Mouse (Mus musculus): Measurements from ENCODE around the gene Ston1.

The Ston1 gene

DNA sequence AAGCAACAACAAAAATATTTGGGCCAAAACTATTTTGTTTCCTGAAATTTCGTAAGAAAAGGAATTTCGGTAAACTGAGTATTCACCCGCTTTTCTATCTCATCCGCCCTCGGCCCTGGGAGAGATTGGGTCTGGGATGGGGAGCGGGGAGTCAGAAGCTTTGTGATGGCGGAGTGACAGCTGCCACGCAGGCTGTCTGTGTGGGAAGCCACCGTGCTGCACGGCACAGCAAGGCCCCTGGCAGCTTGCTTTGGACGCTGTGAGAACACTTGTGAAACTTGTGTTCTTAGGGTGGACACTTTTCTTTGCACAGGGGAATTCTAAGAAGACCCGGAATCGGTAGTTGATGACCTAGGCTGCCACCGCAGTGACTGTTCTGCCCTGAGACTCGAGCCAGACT is 10.1 kb upstream of the Ston1 start:
- DNase-seq (ENCODE audit: low spot score in 2 of 2) = no peak

DNA sequence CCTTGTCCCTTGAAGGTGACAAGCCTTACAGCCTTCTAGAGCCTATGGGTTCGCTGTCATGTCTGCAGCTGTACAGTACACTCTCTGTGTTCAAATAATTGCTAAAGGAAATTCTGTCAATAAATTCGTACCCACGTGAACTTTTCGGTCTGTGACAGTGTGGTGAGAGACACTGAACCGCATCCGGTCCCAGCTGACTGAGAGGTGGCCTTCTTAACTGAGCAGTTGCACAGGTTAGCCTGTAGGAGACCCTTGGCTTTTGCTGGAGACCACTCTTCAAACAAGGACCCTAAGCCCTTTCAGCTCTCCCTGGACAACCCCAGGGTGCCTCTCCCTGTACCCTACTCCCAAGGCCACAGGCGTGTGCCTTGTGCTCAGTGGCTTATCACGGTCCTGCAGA is 9.3 kb upstream of the Ston1 start:
- DNase-seq (ENCODE audit: low spot score in 2 of 2) = no peak

DNA sequence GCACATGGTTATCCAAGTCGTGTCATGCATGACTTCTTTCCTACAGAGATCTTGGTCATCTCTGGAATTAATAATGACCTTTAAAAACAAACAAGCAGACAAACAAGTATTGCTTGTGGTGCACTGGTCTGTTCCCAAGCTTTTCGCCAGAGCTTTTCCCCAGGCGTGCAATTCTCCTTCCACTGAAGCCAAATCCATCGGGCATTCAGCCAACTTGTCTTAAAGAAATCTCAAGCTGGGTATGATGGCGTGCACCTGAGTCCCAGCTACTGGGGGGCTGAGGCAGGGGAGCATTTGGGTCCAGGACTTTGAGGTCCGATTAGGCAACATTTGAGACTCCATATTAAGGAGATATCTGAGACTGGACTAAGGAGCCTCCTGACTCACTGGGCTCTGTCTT is 7.2 kb upstream of the Ston1 start:
- DNase-seq (ENCODE audit: low spot score in 2 of 2) = no peak

- DNase-seq (ENCODE audit: low spot score in 2 of 2) = no peak
Observed at GRCm38 (mm10) chr17:88595071-88595470, 2.4 kb upstream of the Ston1 start.

DNA sequence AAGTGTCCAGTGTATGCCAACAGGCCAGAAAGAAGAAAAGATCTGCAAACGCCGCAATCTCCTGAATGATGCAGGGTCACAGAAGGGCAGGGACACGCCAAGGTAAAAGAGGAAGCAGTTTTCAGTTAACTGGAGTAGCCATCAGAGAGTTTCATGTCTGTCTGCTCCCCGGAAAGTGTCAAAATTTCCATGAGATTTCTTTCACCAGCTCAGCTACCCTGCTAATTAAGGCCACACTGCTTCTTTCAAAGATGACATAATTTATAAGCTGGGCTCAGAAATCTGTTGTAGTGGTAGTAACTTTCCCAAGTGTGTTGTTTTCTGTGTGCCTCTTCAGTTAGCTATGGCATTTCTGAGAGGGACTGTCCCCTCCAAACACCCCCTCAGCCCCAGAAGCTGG is 1.4 kb upstream of the Ston1 start:
- DNase-seq (ENCODE audit: low spot score in 2 of 2) = no peak

GRCm38 (mm10) chr17:88596544-88597221 is 801 bp upstream of the Ston1 start:
- no peak for DNase-seq (ENCODE audit: low spot score in 2 of 2)

DNA sequence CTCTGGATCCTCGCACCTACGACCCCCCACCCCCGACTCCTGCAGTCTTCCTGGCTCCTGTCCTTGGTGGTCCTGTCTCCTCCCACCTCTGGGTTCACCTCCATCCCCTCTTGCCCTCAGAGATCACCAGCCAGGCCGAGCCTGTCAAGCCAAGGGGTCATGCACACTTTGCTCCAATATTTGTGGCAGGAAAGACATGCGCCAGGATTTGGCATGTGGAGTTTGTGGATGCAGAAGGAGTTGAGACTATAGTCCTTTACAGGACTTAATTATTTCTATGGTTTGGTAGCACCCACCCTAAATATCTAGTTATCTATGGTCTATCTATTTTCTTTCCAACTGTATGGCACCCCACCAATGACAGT is 554 bp downstream of the Ston1 start:
- DNase-seq (ENCODE audit: low spot score in 2 of 2) = no peak

DNA sequence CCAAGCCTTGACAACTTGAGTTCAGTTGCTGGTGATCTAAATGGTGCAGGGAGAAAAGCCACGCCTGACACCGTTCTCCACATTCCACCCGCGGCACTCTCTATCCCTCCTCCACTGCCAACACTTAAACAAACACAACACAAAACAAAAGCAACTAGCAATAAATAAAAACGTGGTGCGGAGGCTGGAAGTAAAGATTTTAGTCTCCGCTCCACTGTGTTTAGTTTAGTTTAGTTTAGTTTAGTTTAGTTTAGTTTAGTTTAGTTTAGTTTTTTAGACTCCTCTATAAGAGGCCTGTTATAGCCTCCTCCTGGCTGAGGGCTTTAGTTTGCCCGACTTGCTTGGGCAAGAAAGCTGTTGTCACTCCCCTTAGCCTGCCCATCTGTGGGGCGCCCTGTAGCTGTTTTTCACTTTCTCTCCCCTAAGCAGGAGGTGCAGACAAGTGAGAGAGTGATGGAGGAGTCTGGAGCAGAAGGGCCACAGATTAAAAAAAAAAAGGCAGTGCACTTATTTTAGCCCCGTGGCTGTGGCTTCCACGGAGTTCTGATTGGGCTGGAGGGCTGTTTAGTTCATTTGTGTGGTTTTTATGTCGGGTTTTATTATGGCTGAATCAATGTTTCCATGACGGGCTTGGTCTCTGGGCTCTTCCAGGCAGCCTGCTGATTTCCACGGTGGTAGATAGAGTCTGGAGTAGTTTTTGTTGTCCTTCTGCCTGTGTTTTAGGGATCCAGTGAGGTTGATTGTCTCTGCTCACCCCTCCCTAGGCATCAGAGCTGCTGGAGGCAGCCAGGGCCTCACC is 1.3 kb downstream of the Ston1 start:
- no peak for DNase-seq (ENCODE audit: low spot score in 2 of 2)

DNA sequence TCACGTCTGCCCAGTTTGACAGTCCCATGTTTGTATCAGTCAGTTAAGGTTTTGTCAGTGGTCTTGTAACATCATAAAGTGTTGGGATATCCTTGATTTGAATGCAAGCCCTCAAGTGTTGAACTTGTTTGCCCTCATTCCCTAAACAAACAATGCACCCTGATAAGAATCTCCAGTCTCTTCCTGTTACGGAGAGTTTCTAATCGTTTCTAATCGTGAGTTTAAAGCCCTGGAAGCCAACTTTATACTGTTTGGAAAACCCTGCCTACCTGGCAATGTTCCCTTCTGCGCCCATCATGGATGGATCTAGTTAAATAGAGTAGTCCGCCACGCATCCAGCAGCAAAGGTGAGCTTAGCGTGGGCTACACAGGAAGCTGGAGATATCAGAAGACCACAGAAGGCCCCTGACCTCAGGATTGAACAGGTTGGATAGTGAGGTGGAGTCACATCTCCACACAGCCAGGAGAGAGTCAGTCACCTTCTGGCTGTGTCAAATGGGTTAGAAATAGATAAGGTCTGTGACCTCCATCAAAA is 3.1 kb downstream of the Ston1 start:
- DNase-seq (ENCODE audit: low spot score in 2 of 2) = no peak

DNA sequence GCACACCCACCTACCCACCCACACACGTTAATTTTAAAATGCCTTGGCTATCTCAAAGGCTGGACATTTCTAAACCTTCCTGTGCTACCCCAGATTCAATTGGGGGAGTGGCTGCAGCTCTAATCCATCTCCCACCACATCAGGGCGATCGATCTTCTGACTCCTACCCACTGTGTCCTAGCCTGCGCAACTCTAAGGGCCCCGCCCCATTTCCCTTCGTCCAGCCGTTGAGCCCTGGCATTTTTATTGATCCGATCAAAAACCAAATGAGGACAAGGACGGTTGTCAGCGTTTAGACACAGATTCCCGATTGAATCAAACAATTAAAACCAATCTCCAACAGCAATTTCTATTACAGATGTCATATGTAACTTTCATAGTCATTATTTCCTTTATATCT is 6.5 kb downstream of the Ston1 start:
- no peak for DNase-seq (ENCODE audit: low spot score in 2 of 2)

GRCm38 (mm10) chr17:88606056-88606455 is 8.6 kb downstream of the Ston1 start:
- no peak for DNase-seq (ENCODE audit: low spot score in 2 of 2)

DNA sequence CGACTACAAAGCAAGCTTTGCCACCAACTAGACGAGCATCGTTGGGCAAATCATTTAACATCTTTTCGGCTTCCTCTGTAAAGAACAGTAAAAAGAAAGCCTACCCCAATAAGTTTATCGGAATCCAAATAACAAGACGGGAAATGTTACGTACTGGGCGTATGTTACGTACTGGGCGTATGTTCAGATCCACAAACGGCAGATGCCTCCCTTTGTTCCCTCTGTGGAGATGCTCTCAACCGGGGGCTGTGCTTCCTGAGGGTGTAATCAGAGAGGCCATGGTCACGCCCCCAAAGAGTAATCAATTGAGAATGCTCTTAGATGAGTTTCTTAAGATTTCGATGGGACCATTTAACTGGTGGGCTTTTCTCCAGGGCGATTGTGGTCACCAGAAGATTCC is 11.9 kb downstream of the Ston1 start:
- no peak for DNase-seq (ENCODE audit: low spot score in 2 of 2)

GRCm38 (mm10) chr17:88611057-88611456 is 13.6 kb downstream of the Ston1 start:
- no peak for DNase-seq (ENCODE audit: low spot score in 2 of 2)

GRCm38 (mm10) chr17:88613172-88613571 is 15.7 kb downstream of the Ston1 start:
- no peak for DNase-seq (ENCODE audit: low spot score in 2 of 2)

- no peak for DNase-seq (ENCODE audit: low spot score in 2 of 2)
Observed at GRCm38 (mm10) chr17:88613721-88614120, 16.2 kb downstream of the Ston1 start.

DNA sequence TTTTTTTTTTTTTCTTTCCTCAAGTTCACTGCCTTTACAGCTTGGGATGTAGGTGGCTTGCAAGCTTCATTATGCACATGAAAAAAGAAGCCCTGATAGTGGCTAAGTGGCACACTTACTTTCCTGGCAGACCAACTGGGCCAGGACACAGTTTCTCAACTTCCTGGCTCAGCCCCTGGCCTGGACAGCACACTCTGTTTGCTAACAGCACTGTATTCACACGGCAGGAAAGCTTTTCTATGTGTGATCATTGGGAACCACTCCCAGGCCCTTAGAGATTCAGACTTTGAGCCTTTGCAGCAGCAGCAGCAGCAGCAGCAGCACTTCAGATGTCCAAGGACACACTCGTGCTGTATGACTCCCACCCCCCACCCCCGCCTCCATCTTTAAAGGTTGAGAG is 16.8 kb downstream of the Ston1 start:
- no peak for DNase-seq (ENCODE audit: low spot score in 2 of 2)

- no peak for DNase-seq (ENCODE audit: low spot score in 2 of 2)
Observed at GRCm38 (mm10) chr17:88614733-88615132, 17.2 kb downstream of the Ston1 start.

DNA sequence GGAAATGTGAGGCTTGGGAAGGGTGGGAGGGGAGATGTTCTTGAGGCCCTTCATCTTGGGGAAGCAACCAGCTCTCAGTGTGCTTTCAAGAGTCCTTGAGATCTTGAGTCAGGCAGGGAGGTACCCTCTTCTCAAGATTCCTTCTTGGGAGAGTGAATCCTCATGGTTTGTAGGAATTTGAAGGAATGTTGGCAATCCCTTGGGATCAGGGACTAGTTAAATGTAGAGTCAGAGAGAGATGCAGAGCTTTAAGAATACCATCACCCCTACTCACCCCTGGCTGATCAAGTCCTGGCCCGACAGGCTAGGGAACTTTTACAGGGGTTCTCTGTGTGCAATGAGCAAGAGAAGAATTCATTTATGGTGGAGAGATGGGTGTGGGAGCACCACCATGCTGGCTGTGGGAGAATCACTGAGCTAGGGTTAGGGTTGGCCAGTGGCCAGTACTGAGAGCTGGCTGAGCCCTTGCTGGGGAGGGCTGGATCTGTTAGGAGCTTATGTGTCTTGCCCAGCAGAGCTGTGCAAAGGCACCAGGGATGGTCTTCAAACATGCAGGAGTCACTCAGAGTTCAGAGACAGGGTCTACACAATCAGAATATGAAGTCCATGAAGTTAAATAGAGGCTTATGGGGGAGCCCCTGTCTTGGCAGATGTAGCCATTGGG is 18.1 kb downstream of the Ston1 start:
- DNase-seq (ENCODE audit: low spot score in 2 of 2) = no peak

GRCm38 (mm10) chr17:88620935-88621334 is 23.5 kb downstream of the Ston1 start:
- peak; percentile 33 to 50 for DNase-seq (ENCODE audit: low spot score in 2 of 2)

- no peak for DNase-seq (ENCODE audit: low spot score in 2 of 2)
Observed at GRCm38 (mm10) chr17:88621374-88621773, 23.9 kb downstream of the Ston1 start.

GRCm38 (mm10) chr17:88622711-88623110 is 25.2 kb downstream of the Ston1 start:
- DNase-seq (ENCODE audit: low spot score in 2 of 2) = no peak

- DNase-seq (ENCODE audit: low spot score in 2 of 2) = no peak
Observed at GRCm38 (mm10) chr17:88624386-88624785, 26.9 kb downstream of the Ston1 start.

- DNase-seq (ENCODE audit: low spot score in 2 of 2) = no peak
Observed at GRCm38 (mm10) chr17:88625350-88625749, 27.9 kb downstream of the Ston1 start.

Data from spleen, postnatal 36 days (tissue).